Mouse (Mus musculus) limb, embryonic 11.5 days (tissue): ENCODE data around the gene Lrch1. TPM values are rescaled to one million over a fixed set of nuclear protein-coding genes. Genes with fewer than 3 reads are reported as not detected.

Source experiments
- ATAC-seq: fragments of 200-750 bp; cut with Nextera tagmentation; 2 replicates; pipeline ENCODE4 v1.8.0; 2017; ENCODE audit warnings: low read depth; ENCODE audit not compliant: insufficient number of reproducible peaks, low FRiP score, low TSS enrichment
- DNase-seq: peaks from one replicate; pipeline ENCODE4 v3.0.0-alpha.2; 2015; ENCODE audit warnings: low spot score
- H3K27ac ChIP-seq: fragments of 300-500 bp; sonication (generic); replicated peaks from 2 replicates; pipeline ENCODE4 v1.5.1; 2014; ENCODE audit warnings: low read depth, mild to moderate bottlenecking, low read length
- H3K27me3 ChIP-seq: fragments of 300-500 bp; sonication (generic); 2 replicates; pipeline ENCODE4 v1.6.1; 2014; ENCODE audit warnings: mild to moderate bottlenecking, low read length, mixed read lengths; ENCODE audit not compliant: control insufficient read depth, insufficient read depth
- H3K36me3 ChIP-seq: fragments of 300-500 bp; sonication (generic); 2 replicates; pipeline ENCODE4 v1.6.1; 2014; ENCODE audit warnings: mild to moderate bottlenecking, low read length, moderate library complexity, mixed read lengths; ENCODE audit not compliant: control insufficient read depth, insufficient read depth
- H3K4me1 ChIP-seq: fragments of 300-500 bp; sonication (generic); 2 replicates; pipeline ENCODE4 v1.6.1; 2014; ENCODE audit warnings: low read length, mixed read lengths; ENCODE audit not compliant: control insufficient read depth, insufficient read depth
- H3K4me2 ChIP-seq: fragments of 300-500 bp; sonication (generic); 2 replicates; pipeline ENCODE4 v1.6.1; 2014; ENCODE audit warnings: low read depth, mild to moderate bottlenecking, moderate library complexity; ENCODE audit not compliant: severe bottlenecking
- H3K4me3 ChIP-seq: fragments of 300-500 bp; sonication (generic); 2 replicates; pipeline ENCODE4 v1.5.1; 2014; ENCODE audit warnings: low read depth, low read length
- H3K9ac ChIP-seq: fragments of 300-500 bp; sonication (generic); 2 replicates; pipeline ENCODE4 v1.6.1; 2014; ENCODE audit warnings: mild to moderate bottlenecking, low read length
- H3K9me3 ChIP-seq: fragments of 300-500 bp; sonication (generic); 2 replicates; pipeline ENCODE4 v1.6.1; 2016; ENCODE audit warnings: low read length; ENCODE audit not compliant: control insufficient read depth
- WGBS: fragments of 180-500 bp; shearing (Covaris S2); extraction: QIAGEN DNeasy Blood & Tissue Kit; methylation state at CpG from one replicate; pipeline ENCODE4 v1.1.7; 2014; 5-methylcytosine and 5-hydroxymethylcytosine counted together
- polyA plus RNA-seq: library from polyadenylated mRNA; unstranded; fragments of >200 nt; fragmentation: Nextera tagmentation; extraction: Ambion mirVana; gene quantifications from 2 replicates; pipeline ENCODE4 v1.2.1, GENCODE M21; 2014

The Lrch1 gene
- polyA plus RNA-seq, 1 experiment from 2014 or later = 12.9 TPM

- no peak overlapping the region for H3K4me2 ChIP-seq
- H3K27ac ChIP-seq = no peak overlapping the region
- no peaks in the 10 kb centered on the region for H3K36me3 ChIP-seq
- H3K9me3 ChIP-seq = no peaks in the 10 kb centered on the region
- no peak overlapping the region for H3K4me3 ChIP-seq
- H3K4me1 ChIP-seq = peaks cover 6% of the 10 kb centered on the region; the same call in 1 of the 2 replicates
- H3K9ac ChIP-seq = no peak overlapping the region
- 85% methylated on average over 9 of the region's 9 CpGs for WGBS
- DNase-seq = no peak
- no peak for ATAC-seq
- H3K27me3 ChIP-seq = no peaks in the 10 kb centered on the region
Measured at GRCm38 (mm10) chr14:74915025-74915424, 32.7 kb downstream of the Lrch1 start.

GRCm38 (mm10) chr14:74913381-74914230 lies 34.1 kb downstream of the Lrch1 start:
- H3K27ac ChIP-seq = no peak overlapping the region
- DNase-seq (no peak), ATAC-seq (no peak)
- H3K4me2 ChIP-seq = no peak overlapping the region
- peaks cover 6% of the 10 kb centered on the region; the same call in 1 of the 2 replicates for H3K4me1 ChIP-seq
- no peaks in the 10 kb centered on the region for H3K9me3 ChIP-seq
- no peak overlapping the region for H3K4me3 ChIP-seq
- H3K36me3 ChIP-seq = no peaks in the 10 kb centered on the region
- H3K27me3 ChIP-seq = no peaks in the 10 kb centered on the region
- no peak overlapping the region for H3K9ac ChIP-seq
- WGBS = 90% methylated on average over 20 of the region's 20 CpGs

DNA sequence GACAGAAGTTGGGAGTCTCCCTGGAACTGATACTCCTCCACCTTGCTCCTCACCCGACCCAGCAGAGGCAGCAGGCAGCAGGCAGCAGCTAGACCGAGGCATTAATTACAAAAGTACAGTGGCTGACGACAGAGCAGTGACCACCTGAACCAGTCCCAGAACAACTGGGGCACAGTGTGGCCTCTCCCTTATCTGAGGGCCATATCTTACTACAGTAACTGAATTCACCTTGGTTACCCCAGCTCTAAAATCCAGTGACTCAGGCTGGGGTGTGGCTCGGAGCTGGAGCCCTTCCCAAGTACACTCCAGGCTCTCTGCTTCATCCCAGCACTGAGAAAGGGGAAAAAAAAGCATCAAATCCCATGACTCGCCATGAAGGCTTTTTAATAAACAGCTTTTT lies 37.3 kb downstream of the Lrch1 start:
- no peaks in the 10 kb centered on the region for H3K4me1 ChIP-seq
- DNase-seq (no peak), ATAC-seq (no peak)
- H3K27ac ChIP-seq = no peak overlapping the region
- no peaks in the 10 kb centered on the region for H3K36me3 ChIP-seq
- H3K4me2 ChIP-seq = no peak overlapping the region
- H3K9me3 ChIP-seq = no peaks in the 10 kb centered on the region
- no peak overlapping the region for H3K4me3 ChIP-seq
- 67% methylated on average over 5 of the region's 5 CpGs for WGBS
- H3K27me3 ChIP-seq = no peaks in the 10 kb centered on the region
- H3K9ac ChIP-seq = no peak overlapping the region

- H3K4me1 ChIP-seq = no peaks in the 10 kb centered on the region
- no peak overlapping the region for H3K27ac ChIP-seq
- DNase-seq (no peak), ATAC-seq (no peak)
- no peaks in the 10 kb centered on the region for H3K36me3 ChIP-seq
- no peak overlapping the region for H3K4me2 ChIP-seq
- H3K9me3 ChIP-seq = no peaks in the 10 kb centered on the region
- H3K27me3 ChIP-seq = no peaks in the 10 kb centered on the region
- H3K9ac ChIP-seq = no peak overlapping the region
- 74% methylated on average over 8 of the region's 8 CpGs for WGBS
- H3K4me3 ChIP-seq = no peak overlapping the region
Measured at GRCm38 (mm10) chr14:74909021-74909420, 38.7 kb downstream of the Lrch1 start.

GRCm38 (mm10) chr14:74908250-74908649 lies 39.4 kb downstream of the Lrch1 start:
- no peaks in the 10 kb centered on the region for H3K9me3 ChIP-seq
- no peak for ATAC-seq
- no peak overlapping the region for H3K9ac ChIP-seq
- H3K27me3 ChIP-seq = no peaks in the 10 kb centered on the region
- H3K4me3 ChIP-seq = no peak overlapping the region
- H3K36me3 ChIP-seq = no peaks in the 10 kb centered on the region
- H3K4me1 ChIP-seq = no peaks in the 10 kb centered on the region
- 93% methylated on average over 6 of the region's 6 CpGs for WGBS
- H3K27ac ChIP-seq = no peak overlapping the region
- DNase-seq = no peak
- no peak overlapping the region for H3K4me2 ChIP-seq

DNA sequence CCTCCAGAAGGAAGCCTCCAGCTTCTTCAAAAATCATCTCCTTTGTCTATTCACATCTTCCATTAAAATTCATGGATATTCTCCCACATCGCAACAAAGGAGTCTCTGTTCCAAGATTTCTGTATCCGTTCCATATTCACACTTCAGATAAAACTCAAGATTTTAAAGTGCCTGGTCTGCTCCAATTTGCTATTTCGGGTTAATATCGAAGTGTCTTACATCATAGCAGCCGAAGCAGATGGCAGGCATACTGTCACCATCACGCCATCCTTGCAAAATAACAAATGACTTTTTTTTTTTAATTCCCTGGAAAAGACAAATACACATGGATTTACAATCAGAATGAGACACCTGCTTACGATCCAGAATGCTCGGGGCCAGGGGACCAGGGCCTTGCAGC lies 40.0 kb downstream of the Lrch1 start:
- no peak overlapping the region for H3K9ac ChIP-seq
- no peaks in the 10 kb centered on the region for H3K4me1 ChIP-seq
- no peaks in the 10 kb centered on the region for H3K9me3 ChIP-seq
- H3K27ac ChIP-seq = no peak overlapping the region
- H3K4me3 ChIP-seq = no peak overlapping the region
- ATAC-seq = no peak
- DNase-seq = no peak
- no peak overlapping the region for H3K4me2 ChIP-seq
- no peaks in the 10 kb centered on the region for H3K36me3 ChIP-seq
- 92% methylated on average over 8 of the region's 8 CpGs for WGBS
- H3K27me3 ChIP-seq = no peaks in the 10 kb centered on the region

- DNase-seq (no peak), ATAC-seq (no peak)
- Histone ChIP-seq H3K9ac (no peak overlapping the region), H3K4me2 (no peak overlapping the region), H3K36me3 (no peaks in the 10 kb centered on the region), H3K27ac (no peak overlapping the region), H3K9me3 (no peaks in the 10 kb centered on the region), H3K4me1 (no peaks in the 10 kb centered on the region), H3K27me3 (no peaks in the 10 kb centered on the region), H3K4me3 (no peak overlapping the region)
- 84% methylated on average over 3 of the region's 3 CpGs for WGBS
Measured at GRCm38 (mm10) chr14:74905990-74906389, 41.7 kb downstream of the Lrch1 start.

- Histone ChIP-seq H3K27ac (no peak overlapping the region), H3K27me3 (no peaks in the 10 kb centered on the region), H3K9me3 (no peaks in the 10 kb centered on the region), H3K4me1 (no peaks in the 10 kb centered on the region), H3K4me3 (no peak overlapping the region), H3K36me3 (no peaks in the 10 kb centered on the region), H3K9ac (no peak overlapping the region), H3K4me2 (no peak overlapping the region)
- 91% methylated on average over 5 of the region's 5 CpGs for WGBS
- ATAC-seq = no peak
- no peak for DNase-seq
Measured at GRCm38 (mm10) chr14:74904442-74904841, 43.2 kb downstream of the Lrch1 start.

DNA sequence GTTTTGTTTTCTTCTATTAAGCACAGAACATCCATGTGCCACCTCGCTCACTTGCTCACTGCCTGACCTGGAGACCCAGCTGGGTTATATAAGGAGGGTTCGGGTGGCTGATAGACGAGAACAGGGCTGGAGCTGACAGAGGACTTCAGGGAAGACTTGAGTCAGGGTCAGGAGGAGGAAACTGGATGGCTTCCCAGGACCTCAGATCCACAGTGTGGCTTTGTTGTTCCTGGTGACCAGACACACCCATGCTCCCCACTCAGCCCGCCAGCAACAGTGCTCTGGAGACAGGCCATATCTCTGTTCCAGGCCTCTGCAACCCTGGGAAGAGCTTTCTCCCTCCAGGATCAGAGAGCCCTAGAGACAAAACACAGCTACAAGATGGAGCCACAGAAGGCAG lies 44.6 kb downstream of the Lrch1 start:
- H3K4me1 ChIP-seq = no peaks in the 10 kb centered on the region
- no peaks in the 10 kb centered on the region for H3K27me3 ChIP-seq
- 89% methylated on average over 4 of the region's 4 CpGs for WGBS
- no peak overlapping the region for H3K4me3 ChIP-seq
- H3K36me3 ChIP-seq = no peaks in the 10 kb centered on the region
- no peak overlapping the region for H3K4me2 ChIP-seq
- H3K9me3 ChIP-seq = no peaks in the 10 kb centered on the region
- H3K27ac ChIP-seq = no peak overlapping the region
- no peak for DNase-seq
- ATAC-seq = no peak
- H3K9ac ChIP-seq = no peak overlapping the region
